Mouse (Mus musculus) lung, embryonic 14.5 days (tissue): Measurements from ENCODE around the gene Cela2a. TPM values are rescaled to one million over a fixed set of nuclear protein-coding genes. Genes with fewer than 3 reads are reported as not detected.

Experiments
- ATAC-seq: fragments of 200-750 bp; cut with Nextera tagmentation; 2 replicates; pipeline ENCODE4 v1.8.0; 2017; ENCODE audit warnings: mild to moderate bottlenecking, moderate TSS enrichment, moderate library complexity; ENCODE audit not compliant: insufficient read depth
- DNase-seq: peaks from one replicate; pipeline ENCODE4 v3.0.0-alpha.2; 2015
- H3K27ac ChIP-seq: fragments of 300-500 bp; sonication (generic); 2 replicates; pipeline ENCODE4 v1.5.1; 2014; ENCODE audit warnings: low read depth, mild to moderate bottlenecking, moderate library complexity
- H3K27me3 ChIP-seq: fragments of 300-500 bp; sonication (generic); 2 replicates; pipeline ENCODE4 v1.6.1; 2014; ENCODE audit warnings: low read length, control low read depth; ENCODE audit not compliant: insufficient read depth
- H3K36me3 ChIP-seq: fragments of 300-500 bp; sonication (generic); 2 replicates; pipeline ENCODE4 v1.6.1; 2014; ENCODE audit warnings: control low read depth; ENCODE audit not compliant: insufficient read depth
- H3K4me1 ChIP-seq: fragments of 300-500 bp; sonication (generic); 2 replicates; pipeline ENCODE4 v1.6.1; 2014; ENCODE audit warnings: antibody characterized with exemption, control low read depth; ENCODE audit not compliant: insufficient read depth
- H3K4me2 ChIP-seq: fragments of 300-500 bp; sonication (generic); 2 replicates; pipeline ENCODE4 v1.6.1; 2014; ENCODE audit warnings: mild to moderate bottlenecking
- H3K4me3 ChIP-seq: fragments of 300-500 bp; sonication (generic); 2 replicates; pipeline ENCODE4 v1.5.1; 2014; ENCODE audit warnings: low read depth, low read length
- H3K9ac ChIP-seq: fragments of 300-500 bp; sonication (generic); 2 replicates; pipeline ENCODE4 v1.6.1; 2014
- H3K9me3 ChIP-seq: fragments of 300-500 bp; sonication (generic); 2 replicates; pipeline ENCODE4 v1.6.1; 2016; ENCODE audit warnings: low read depth, low read length, control low read depth
- CTCF ChIP-seq: IDR thresholded peaks from 2 replicates; pipeline ENCODE4 v1.5.1; 2016; ENCODE audit warnings: antibody characterized with exemption, low read depth
- WGBS: fragments of 180-500 bp; shearing (Covaris S2); extraction: QIAGEN DNeasy Blood & Tissue Kit; methylation state at CpG from one replicate; pipeline ENCODE4 v1.1.7; 2014; 5-methylcytosine and 5-hydroxymethylcytosine counted together
- polyA plus RNA-seq: library from polyadenylated mRNA; unstranded; fragments of >200 nt; fragmentation: Nextera tagmentation; extraction: Ambion mirVana; gene quantifications from 2 replicates; pipeline ENCODE4 v1.2.1, GENCODE M21; 2014

Cela2a gene
- polyA plus RNA-seq, 1 experiment from 2014 or later, result not detected

DNA sequence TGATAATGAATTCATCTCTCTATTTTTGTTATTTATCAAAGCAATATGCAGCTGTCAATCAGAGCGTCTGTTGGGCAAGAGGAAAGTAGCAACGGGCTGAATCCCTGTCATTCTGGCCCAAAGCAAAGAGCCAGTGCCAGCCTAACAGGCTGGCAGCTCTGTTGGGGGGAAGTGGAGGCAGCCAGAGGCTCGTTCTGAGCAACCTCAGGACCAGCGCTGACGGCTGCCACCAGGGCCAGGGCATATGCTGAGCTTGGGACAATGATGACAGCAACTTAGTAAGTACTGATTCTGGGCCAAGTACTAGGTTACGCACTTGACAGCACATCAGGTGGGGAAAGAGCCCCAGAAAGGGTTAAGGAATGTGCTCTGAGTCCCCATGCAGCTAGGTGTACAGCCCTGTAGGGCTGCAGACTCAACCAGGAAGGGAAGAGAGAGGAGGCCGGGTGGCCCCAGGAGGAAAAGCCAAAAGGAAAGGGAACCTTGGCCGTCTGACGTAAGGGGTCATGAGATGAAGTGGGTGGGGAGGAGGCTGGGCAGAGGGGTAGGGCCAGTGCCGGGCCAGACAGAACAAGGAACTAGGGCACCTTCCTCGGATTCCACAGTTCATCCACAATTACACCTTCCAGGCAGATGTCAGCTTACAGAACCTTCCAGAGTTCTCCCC, 44.8 kb upstream of the Cela2a start:
- DNase-seq, result no peak
- 61% methylated on average over 11 of the region's 11 CpGs for WGBS
- H3K9me3 ChIP-seq, result no peaks in the 10 kb centered on the region
- H3K36me3 ChIP-seq, result peaks cover 15% of the 10 kb centered on the region
- no peaks in the 10 kb centered on the region for H3K27me3 ChIP-seq
- H3K4me2 ChIP-seq, result no peak overlapping the region
- TF ChIP-seq CTCF, result no peak
- ATAC-seq, result no peak
- peaks cover 47% of the 10 kb centered on the region for H3K4me1 ChIP-seq
- H3K27ac ChIP-seq, result no peak overlapping the region
- no peak overlapping the region for H3K9ac ChIP-seq
- H3K4me3 ChIP-seq, result no peak overlapping the region

DNA sequence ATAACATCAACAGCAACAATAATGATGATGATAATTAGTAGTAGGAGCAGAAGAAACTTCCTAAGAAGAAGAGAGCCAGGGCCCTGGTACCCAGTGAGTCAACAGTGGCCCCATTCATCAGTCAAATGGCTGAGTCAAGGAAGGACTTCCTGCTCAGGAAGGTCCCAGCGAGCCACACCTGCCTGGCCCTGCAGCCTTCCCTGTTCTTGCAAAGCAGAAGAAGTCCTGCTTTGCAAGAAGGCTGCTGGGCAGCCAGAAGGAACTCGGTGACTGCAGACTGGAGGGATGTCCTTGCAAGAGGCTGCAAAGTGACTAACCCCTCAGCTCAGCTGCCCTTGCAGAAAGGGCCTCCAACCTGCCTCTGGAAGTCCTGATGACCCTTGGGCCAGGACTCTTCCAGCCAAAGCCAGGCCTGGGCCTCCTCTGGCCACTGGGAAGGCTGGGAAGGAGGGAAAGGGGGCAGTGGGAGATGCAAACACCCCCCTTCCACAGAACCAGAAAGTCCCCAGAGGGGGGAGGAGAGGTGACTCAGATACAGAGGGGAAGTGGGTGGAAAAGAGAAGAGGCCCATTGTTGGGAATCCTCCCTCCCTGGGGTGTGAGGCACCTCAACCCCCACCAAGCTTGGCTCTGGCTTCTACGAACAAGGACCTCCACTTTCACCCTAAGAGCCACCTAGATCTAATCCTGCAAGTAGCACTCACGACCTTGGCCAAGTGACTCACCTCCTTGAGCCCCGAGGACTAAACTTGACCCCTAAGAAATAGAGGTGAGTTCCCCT, 43.7 kb upstream of the Cela2a start:
- H3K9me3 ChIP-seq, result no peaks in the 10 kb centered on the region
- DNase-seq, result no peak
- no peak for TF ChIP-seq CTCF
- H3K4me1 ChIP-seq, result peaks cover 40% of the 10 kb centered on the region
- H3K9ac ChIP-seq, result no peak overlapping the region
- peaks cover 16% of the 10 kb centered on the region for H3K36me3 ChIP-seq
- no peak overlapping the region for H3K4me3 ChIP-seq
- 63% methylated on average over 5 of the region's 5 CpGs for WGBS
- no peak for ATAC-seq
- 0 out of 2 replicates have a peak overlapping the region, but pooled peaks have one; percentile 36 for H3K27ac ChIP-seq
- H3K4me2 ChIP-seq, result no peak overlapping the region
- no peaks in the 10 kb centered on the region for H3K27me3 ChIP-seq

DNA sequence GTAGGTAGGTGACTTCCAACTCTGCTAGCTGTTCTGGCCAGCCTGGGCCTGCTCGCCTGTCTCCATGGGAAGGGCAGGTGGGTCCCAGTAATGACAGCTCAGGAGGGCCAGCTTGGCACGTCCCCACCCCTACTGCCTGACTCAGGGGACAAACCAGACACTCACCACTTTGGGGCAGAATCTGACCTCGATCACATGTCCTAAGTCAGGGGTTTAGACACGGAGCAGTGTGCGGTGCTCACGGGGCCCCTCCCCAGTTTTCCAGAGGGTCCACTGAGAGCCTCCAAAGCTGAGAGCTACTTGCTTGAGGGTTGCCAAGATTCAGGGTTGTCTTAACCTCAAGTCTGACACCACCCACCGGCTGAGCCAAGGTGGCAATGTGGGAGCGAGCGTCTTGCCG, 42.1 kb upstream of the Cela2a start:
- TF ChIP-seq CTCF, result no peak
- Histone ChIP-seq H3K4me2 (no peak overlapping the region), H3K27me3 (no peaks in the 10 kb centered on the region), H3K4me1 (peaks cover 35% of the 10 kb centered on the region), H3K27ac (peak overlapping the region; percentile 78; the same call in 1 of the 2 replicates), H3K9me3 (no peaks in the 10 kb centered on the region), H3K36me3 (peaks cover 16% of the 10 kb centered on the region), H3K9ac (no peak overlapping the region; the same call in 1 of the 2 replicates), H3K4me3 (no peak overlapping the region)
- DNase-seq (no peak), ATAC-seq (no peak)
- 77% methylated on average over 10 of the region's 10 CpGs for WGBS

DNA sequence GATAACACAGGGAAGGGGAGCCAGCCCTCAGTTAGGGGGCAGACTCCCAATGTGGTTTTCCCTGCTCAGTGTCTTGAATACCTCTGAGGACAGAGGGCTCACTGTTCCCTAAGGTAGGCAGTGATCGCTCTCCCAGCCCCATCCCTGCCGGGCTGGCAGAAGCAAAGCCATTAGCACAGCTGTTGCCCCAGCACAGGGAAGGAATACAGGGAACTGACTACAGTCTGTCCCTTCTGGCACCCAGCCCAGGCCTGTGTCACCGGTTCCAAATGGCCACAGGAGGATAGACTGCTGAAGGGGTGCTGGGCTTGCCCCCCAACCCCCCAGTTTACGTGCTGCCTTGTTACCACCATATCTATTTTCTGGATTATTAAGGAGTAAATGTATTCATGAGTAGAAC, 41.5 kb upstream of the Cela2a start:
- ATAC-seq, result peak; percentile 48; the same call in 1 of the 2 replicates
- WGBS, result 21% methylated on average over 4 of the region's 4 CpGs
- Histone ChIP-seq H3K9me3 (no peaks in the 10 kb centered on the region), H3K4me2 (peak overlapping the region; percentile 33), H3K4me3 (no peak overlapping the region), H3K27ac (peak overlapping the region; percentile 78), H3K36me3 (peaks cover 16% of the 10 kb centered on the region), H3K27me3 (no peaks in the 10 kb centered on the region), H3K4me1 (peaks cover 29% of the 10 kb centered on the region), H3K9ac (no peak overlapping the region; the same call in 1 of the 2 replicates)
- TF ChIP-seq CTCF, result no peak
- DNase-seq, result peak; percentile 80

DNA sequence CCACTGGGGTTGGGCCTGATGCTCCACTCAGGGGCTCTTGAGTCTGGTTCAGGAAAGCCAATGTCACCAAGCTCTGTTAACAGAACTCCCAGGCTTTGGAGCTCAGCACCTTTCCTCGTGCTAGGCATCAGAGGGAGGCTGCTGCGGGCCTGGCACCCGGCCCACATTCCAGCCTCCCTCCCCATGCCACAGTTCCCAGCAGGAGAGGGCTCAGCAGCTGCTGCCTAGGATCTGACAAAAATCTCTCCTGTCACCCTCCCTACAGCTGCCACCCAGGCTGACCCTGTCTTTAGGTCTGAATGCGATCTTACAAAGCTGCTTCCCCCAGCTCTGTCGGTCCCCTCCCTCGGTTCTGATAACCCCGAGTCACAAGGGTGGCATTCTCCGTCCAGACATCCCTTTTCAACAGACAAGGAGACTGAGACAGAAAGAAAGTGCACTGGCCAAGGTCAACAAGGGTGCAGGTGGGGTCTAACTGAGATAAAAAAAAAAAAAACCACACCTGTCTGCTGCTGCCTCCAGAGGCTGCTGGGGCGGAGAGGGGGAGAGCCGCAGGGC, 41.1 kb upstream of the Cela2a start:
- WGBS, result 14% methylated on average over 10 of the region's 10 CpGs
- H3K4me1 ChIP-seq, result peaks cover 24% of the 10 kb centered on the region

DNA sequence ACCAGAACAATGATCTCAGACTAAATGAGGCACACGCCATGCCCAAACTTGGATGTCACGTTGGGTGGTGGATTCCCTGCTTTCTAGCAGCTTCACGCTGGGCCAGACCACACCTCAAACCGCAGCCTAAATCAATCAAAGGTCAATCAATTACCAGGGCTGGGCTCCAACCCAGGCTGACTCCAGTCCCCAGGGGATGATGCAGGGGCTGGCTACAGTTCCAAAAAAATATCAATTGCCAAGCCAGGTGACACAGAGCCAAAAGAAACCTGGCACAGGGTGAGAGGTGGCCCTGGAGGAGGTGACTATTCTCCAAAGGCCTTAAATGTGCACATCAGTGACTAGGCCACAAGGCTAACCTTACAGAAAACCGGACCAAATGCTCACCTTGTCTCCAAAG, 39.6 kb upstream of the Cela2a start:
- 88% methylated on average over 5 of the region's 5 CpGs for WGBS
- ATAC-seq, result no peak
- no peak overlapping the region for H3K4me3 ChIP-seq
- H3K9ac ChIP-seq, result no peak overlapping the region
- no peak overlapping the region for H3K4me2 ChIP-seq
- TF ChIP-seq CTCF, result no peak
- H3K4me1 ChIP-seq, result peaks cover 21% of the 10 kb centered on the region
- H3K36me3 ChIP-seq, result peaks cover 12% of the 10 kb centered on the region; the same call in 1 of the 2 replicates
- H3K9me3 ChIP-seq, result no peaks in the 10 kb centered on the region
- H3K27me3 ChIP-seq, result no peaks in the 10 kb centered on the region
- no peak overlapping the region for H3K27ac ChIP-seq
- no peak for DNase-seq

More for the DNA sequence above, 41.1 kb upstream of the Cela2a start:
- no peak overlapping the region; the same call in 1 of the 2 replicates for H3K9ac ChIP-seq
- no peak for TF ChIP-seq CTCF
- H3K4me3 ChIP-seq, result no peak overlapping the region
- H3K36me3 ChIP-seq, result peaks cover 16% of the 10 kb centered on the region
- no peaks in the 10 kb centered on the region for H3K9me3 ChIP-seq
- ATAC-seq (peak; percentile 80), DNase-seq (peak; percentile 77)
- no peaks in the 10 kb centered on the region for H3K27me3 ChIP-seq
- peak overlapping the region; percentile 33 for H3K4me2 ChIP-seq
- H3K27ac ChIP-seq, result peak overlapping the region; percentile 78

DNA sequence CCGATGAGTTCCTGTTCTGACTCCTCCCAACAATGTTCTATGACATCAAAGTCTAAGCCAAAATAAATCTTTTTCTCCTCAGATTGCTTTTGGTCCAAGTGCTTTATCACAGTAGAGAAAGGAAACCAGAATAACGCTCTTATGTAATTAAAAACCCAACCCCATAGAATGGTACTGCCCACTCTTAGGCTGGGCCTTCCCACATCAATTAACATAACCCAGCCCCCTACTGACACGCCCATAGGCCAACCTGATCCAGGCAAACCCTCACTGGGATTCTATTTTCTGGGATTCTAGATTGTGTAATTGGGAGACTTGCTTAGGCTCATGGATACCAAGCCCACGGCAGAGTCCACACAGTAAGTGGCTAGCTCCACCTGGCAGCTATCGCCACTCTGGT, 39.0 kb upstream of the Cela2a start:
- ATAC-seq (no peak), DNase-seq (no peak)
- no peaks in the 10 kb centered on the region for H3K9me3 ChIP-seq
- H3K9ac ChIP-seq, result no peak overlapping the region
- no peak for TF ChIP-seq CTCF
- no peaks in the 10 kb centered on the region for H3K27me3 ChIP-seq
- H3K4me3 ChIP-seq, result no peak overlapping the region
- H3K4me2 ChIP-seq, result no peak overlapping the region
- WGBS, result 94% methylated on average over 5 of the region's 5 CpGs
- peaks cover 21% of the 10 kb centered on the region for H3K4me1 ChIP-seq
- H3K27ac ChIP-seq, result no peak overlapping the region
- H3K36me3 ChIP-seq, result peaks cover 18% of the 10 kb centered on the region
